Mouse (Mus musculus): ENCODE measurements around the gene Abat. TPM values are rescaled to one million over a fixed set of nuclear protein-coding genes. Genes with fewer than 3 reads are reported as not detected.

Gene Abat
- polyA plus RNA-seq, 1 experiment, result 0.04 TPM

DNA sequence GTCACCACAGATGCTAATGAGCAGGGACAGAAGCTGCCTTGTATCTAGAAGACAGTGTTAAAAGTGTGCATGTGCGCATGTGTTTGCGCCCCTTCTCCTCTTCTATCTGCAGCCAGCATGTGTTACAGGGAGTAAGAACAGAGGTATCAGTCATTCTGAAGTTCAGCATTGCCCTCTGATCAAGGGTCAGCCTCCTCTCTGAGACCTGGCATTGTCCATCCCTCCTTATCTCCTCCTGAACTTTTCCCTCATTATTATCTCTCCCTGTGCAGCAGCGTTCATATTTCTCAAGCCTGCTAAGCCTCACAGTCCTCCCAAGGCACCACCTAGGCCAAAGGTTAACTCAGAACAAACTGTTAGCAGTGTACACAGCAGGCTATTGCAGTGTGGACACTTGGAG lies 90.6 kb downstream of the Abat start:
- H3K27me3 ChIP-seq (ENCODE audit: control insufficient read depth, insufficient read depth, insufficient read length), result no peaks in the 10 kb centered on the region
- no peak overlapping the region for H3ac ChIP-seq (ENCODE audit: control insufficient read depth, insufficient read length)
- no peaks in the 10 kb centered on the region for H3K36me3 ChIP-seq (ENCODE audit: control insufficient read depth, insufficient read depth)
- H3K4me2 ChIP-seq (ENCODE audit: low read depth), result no peak overlapping the region
- no peak overlapping the region for H3K4me3 ChIP-seq
- no peaks in the 10 kb centered on the region for H3K79me2 ChIP-seq (ENCODE audit: control insufficient read depth, insufficient read depth)
- TF ChIP-seq E2F4 (IDR thresholded peaks at IDR 0.05; ENCODE audit: insufficient read depth) (no peak), CEBPB (IDR thresholded peaks at IDR 0.05; ENCODE audit: insufficient read depth, poor library complexity, severe bottlenecking) (no peak), MYOG (IDR thresholded peaks at IDR 0.05; ENCODE audit: control insufficient read depth in 1 of 3, insufficient read depth in 1 of 3, insufficient read length in 2 of 3, low read depth in 2 of 3) (no peak), MYOD1 (IDR thresholded peaks at IDR 0.05; ENCODE audit: control insufficient read depth in 1 of 3, insufficient read length in 2 of 3, low read depth in 2 of 3) (no peak), USF1 (IDR thresholded peaks at IDR 0.05; ENCODE audit: low read depth) (no peak), TCF3 (IDR thresholded peaks at IDR 0.05; ENCODE audit: insufficient read length, low read depth) (no peak), POLR2AphosphoS2 (IDR thresholded peaks at IDR 0.05; ENCODE audit: insufficient read length, low read depth) (no peak), TCF12 (IDR thresholded peaks at IDR 0.05; ENCODE audit: insufficient read depth, poor library complexity, severe bottlenecking) (no peak)

GRCm38 (mm10) chr16:8610397-8610796 lies 97.2 kb downstream of the Abat start:
- H3K27me3 ChIP-seq (ENCODE audit: control insufficient read depth, insufficient read depth, insufficient read length), result peaks cover 21% of the 10 kb centered on the region
- H3K4me3 ChIP-seq, result no peak overlapping the region
- no peak overlapping the region for H3ac ChIP-seq (ENCODE audit: control insufficient read depth, insufficient read length)
- H3K4me2 ChIP-seq (ENCODE audit: low read depth), result no peak overlapping the region
- no peaks in the 10 kb centered on the region for H3K36me3 ChIP-seq (ENCODE audit: control insufficient read depth, insufficient read depth)
- no peaks in the 10 kb centered on the region for H3K79me2 ChIP-seq (ENCODE audit: control insufficient read depth, insufficient read depth)
- no peak for TF ChIP-seq SRF (IDR thresholded peaks at IDR 0.05; ENCODE audit: control insufficient read depth, insufficient read length, low read depth)
- no peak for TF ChIP-seq POLR2AphosphoS2 (IDR thresholded peaks at IDR 0.05; ENCODE audit: insufficient read length, low read depth)
- TF ChIP-seq REST (IDR thresholded peaks at IDR 0.05; ENCODE audit: insufficient read depth, insufficient read length), result no peak
- TF ChIP-seq USF1 (IDR thresholded peaks at IDR 0.05; ENCODE audit: low read depth), result no peak
- TF ChIP-seq MAX (IDR thresholded peaks at IDR 0.05; ENCODE audit: low read depth), result no peak
- no peak for TF ChIP-seq E2F4 (IDR thresholded peaks at IDR 0.05; ENCODE audit: insufficient read depth)
- no peak for TF ChIP-seq TCF12 (IDR thresholded peaks at IDR 0.05; ENCODE audit: insufficient read depth, poor library complexity, severe bottlenecking)

GRCm38 (mm10) chr16:8612214-8613005 lies 99.2 kb downstream of the Abat start:
- peaks cover 21% of the 10 kb centered on the region for H3K27me3 ChIP-seq (ENCODE audit: control insufficient read depth, insufficient read depth, insufficient read length)
- no peaks in the 10 kb centered on the region for H3K36me3 ChIP-seq (ENCODE audit: control insufficient read depth, insufficient read depth)
- no peaks in the 10 kb centered on the region for H3K79me2 ChIP-seq (ENCODE audit: control insufficient read depth, insufficient read depth)
- H3K4me2 ChIP-seq (ENCODE audit: low read depth), result no peak overlapping the region
- H3K4me3 ChIP-seq, result no peak overlapping the region
- H3ac ChIP-seq (ENCODE audit: control insufficient read depth, insufficient read length), result no peak overlapping the region
- TF ChIP-seq REST (IDR thresholded peaks at IDR 0.05; ENCODE audit: insufficient read depth, insufficient read length), result no peak
- TF ChIP-seq E2F4 (IDR thresholded peaks at IDR 0.05; ENCODE audit: insufficient read depth), result no peak
- TF ChIP-seq MYOG (IDR thresholded peaks at IDR 0.05; ENCODE audit: control insufficient read depth in 1 of 3, insufficient read depth in 1 of 3, insufficient read length in 2 of 3, low read depth in 2 of 3), result no peak
- no peak for TF ChIP-seq POLR2A (IDR thresholded peaks at IDR 0.05; ENCODE audit: insufficient read length, low read depth)
- no peak for TF ChIP-seq SRF (IDR thresholded peaks at IDR 0.05; ENCODE audit: control insufficient read depth, insufficient read length, low read depth)
- no peak for TF ChIP-seq TCF12 (IDR thresholded peaks at IDR 0.05; ENCODE audit: insufficient read depth, poor library complexity, severe bottlenecking)
- TF ChIP-seq USF1 (IDR thresholded peaks at IDR 0.05; ENCODE audit: low read depth), result no peak
- TF ChIP-seq TCF3 (IDR thresholded peaks at IDR 0.05; ENCODE audit: insufficient read length, low read depth), result no peak
- no peak for TF ChIP-seq CEBPB (IDR thresholded peaks at IDR 0.05; ENCODE audit: insufficient read depth, poor library complexity, severe bottlenecking)
- TF ChIP-seq MAX (IDR thresholded peaks at IDR 0.05; ENCODE audit: low read depth), result no peak

DNA sequence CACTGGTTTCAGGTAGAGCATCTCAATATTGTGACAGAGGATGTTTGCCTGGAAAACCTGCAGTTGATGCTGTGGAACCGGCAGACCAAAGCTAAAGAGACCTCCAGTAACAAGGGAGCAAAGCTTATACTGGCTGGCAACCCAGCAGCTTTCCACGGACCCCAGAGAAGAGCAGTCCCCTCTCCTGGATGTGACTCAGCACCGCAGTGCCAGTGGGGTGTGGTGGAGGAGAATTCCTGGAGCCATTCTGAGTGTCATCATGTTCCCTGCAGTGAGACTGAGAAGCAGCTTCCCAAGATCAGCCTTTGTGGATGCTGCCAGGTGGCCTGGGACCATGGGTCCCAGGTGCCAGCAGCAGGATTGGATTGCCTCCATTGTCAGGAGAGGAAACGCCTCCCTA lies 99.8 kb downstream of the Abat start:
- Histone ChIP-seq H3K27me3 (ENCODE audit: control insufficient read depth, insufficient read depth, insufficient read length) (peaks cover 21% of the 10 kb centered on the region), H3K79me2 (ENCODE audit: control insufficient read depth, insufficient read depth) (no peaks in the 10 kb centered on the region), H3ac (ENCODE audit: control insufficient read depth, insufficient read length) (no peak overlapping the region), H3K4me3 (no peak overlapping the region), H3K4me2 (ENCODE audit: low read depth) (no peak overlapping the region), H3K36me3 (ENCODE audit: control insufficient read depth, insufficient read depth) (no peaks in the 10 kb centered on the region)
- TF ChIP-seq MYOD1 (IDR thresholded peaks at IDR 0.05; ENCODE audit: control insufficient read depth in 1 of 3, insufficient read length in 2 of 3, low read depth in 2 of 3) (no peak), MYOG (IDR thresholded peaks at IDR 0.05; ENCODE audit: control insufficient read depth in 1 of 3, insufficient read depth in 1 of 3, insufficient read length in 2 of 3, low read depth in 2 of 3) (no peak), SRF (IDR thresholded peaks at IDR 0.05; ENCODE audit: control insufficient read depth, insufficient read length, low read depth) (no peak), POLR2AphosphoS2 (IDR thresholded peaks at IDR 0.05; ENCODE audit: insufficient read length, low read depth) (no peak), TCF3 (IDR thresholded peaks at IDR 0.05; ENCODE audit: insufficient read length, low read depth) (no peak), CEBPB (IDR thresholded peaks at IDR 0.05; ENCODE audit: insufficient read depth, poor library complexity, severe bottlenecking) (no peak), MAX (IDR thresholded peaks at IDR 0.05; ENCODE audit: low read depth) (no peak), POLR2A (IDR thresholded peaks at IDR 0.05; ENCODE audit: insufficient read length, low read depth) (no peak), REST (IDR thresholded peaks at IDR 0.05; ENCODE audit: insufficient read depth, insufficient read length) (no peak), TCF12 (IDR thresholded peaks at IDR 0.05; ENCODE audit: insufficient read depth, poor library complexity, severe bottlenecking) (no peak), E2F4 (IDR thresholded peaks at IDR 0.05; ENCODE audit: insufficient read depth) (no peak), USF1 (IDR thresholded peaks at IDR 0.05; ENCODE audit: low read depth) (no peak)

- no peaks in the 10 kb centered on the region for H3K79me2 ChIP-seq (ENCODE audit: control insufficient read depth, insufficient read depth)
- no peak overlapping the region for H3K4me2 ChIP-seq (ENCODE audit: low read depth)
- no peak overlapping the region for H3K4me3 ChIP-seq
- no peak for TF ChIP-seq TCF12 (IDR thresholded peaks at IDR 0.05; ENCODE audit: insufficient read depth, poor library complexity, severe bottlenecking)
- no peak for TF ChIP-seq POLR2A (IDR thresholded peaks at IDR 0.05; ENCODE audit: insufficient read length, low read depth)
- TF ChIP-seq MYOD1 (IDR thresholded peaks at IDR 0.05; ENCODE audit: control insufficient read depth in 1 of 3, insufficient read length in 2 of 3, low read depth in 2 of 3), result no peak
- no peak for TF ChIP-seq REST (IDR thresholded peaks at IDR 0.05; ENCODE audit: insufficient read depth, insufficient read length)
- no peak for TF ChIP-seq MYOG (IDR thresholded peaks at IDR 0.05; ENCODE audit: control insufficient read depth in 1 of 3, insufficient read depth in 1 of 3, insufficient read length in 2 of 3, low read depth in 2 of 3)
- no peak for TF ChIP-seq TCF3 (IDR thresholded peaks at IDR 0.05; ENCODE audit: insufficient read length, low read depth)
- TF ChIP-seq SRF (IDR thresholded peaks at IDR 0.05; ENCODE audit: control insufficient read depth, insufficient read length, low read depth), result no peak
- no peak for TF ChIP-seq MAX (IDR thresholded peaks at IDR 0.05; ENCODE audit: low read depth)
- TF ChIP-seq POLR2AphosphoS2 (IDR thresholded peaks at IDR 0.05; ENCODE audit: insufficient read length, low read depth), result no peak
- TF ChIP-seq USF1 (IDR thresholded peaks at IDR 0.05; ENCODE audit: low read depth), result no peak
- H3K27me3 ChIP-seq (ENCODE audit: control insufficient read depth, insufficient read depth, insufficient read length), result peaks cover 21% of the 10 kb centered on the region
- H3K36me3 ChIP-seq (ENCODE audit: control insufficient read depth, insufficient read depth), result no peaks in the 10 kb centered on the region
- H3ac ChIP-seq (ENCODE audit: control insufficient read depth, insufficient read length), result no peak overlapping the region
These were observed 100.2 kb downstream of the Abat start for GRCm38 (mm10) chr16:8613447-8613846.

Data from myocyte (in vitro differentiated cells).